Mouse (Mus musculus): Measurements from ENCODE around the gene Gm14327.
"Not testable (repeated sequence)": the region's sequence is repeated elsewhere in the genome, so short reads cannot be mapped to it uniquely, and the experiment has no call there.

DNA sequence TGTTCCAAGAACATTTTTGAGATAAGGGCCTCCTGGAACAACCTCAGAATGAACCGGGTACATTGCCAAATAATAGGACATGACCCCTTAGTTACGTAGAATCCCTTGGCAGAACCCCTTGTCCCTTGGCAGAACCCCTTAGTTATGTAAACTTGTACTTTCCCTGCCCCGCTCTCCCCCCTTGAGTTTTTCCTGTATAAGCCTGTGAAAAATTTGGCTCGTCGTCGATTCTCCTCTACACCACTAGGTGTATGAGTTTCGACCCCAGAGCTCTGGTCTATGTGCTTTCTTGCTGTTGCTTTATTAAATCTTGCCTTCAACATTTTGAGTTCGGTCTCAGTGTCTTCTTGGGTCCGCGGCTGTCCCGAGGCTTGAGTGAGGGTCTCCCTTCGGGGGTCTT lies 6.4 kb downstream of the Gm14327 start:
- TF ChIP-seq CTCF (IDR thresholded peaks at IDR 0.05; ENCODE audit: low read depth, low read length); TAL1 (conservative IDR thresholded peaks at IDR 0.05; ENCODE audit: low read depth, low read length); GATA1 (IDR thresholded peaks at IDR 0.05; ENCODE audit: borderline replicate concordance, low read length): not testable (repeated sequence)
